Mouse (Mus musculus) hindbrain, embryonic 11.5 days (tissue): ENCODE measurements around the gene Gpat2. TPM values are rescaled to one million over a fixed set of nuclear protein-coding genes. Genes with fewer than 3 reads are reported as not detected.
A peak's percentile ranks its signal among the peaks of the same experiment; 100 is the strongest.

Experiments used
- ATAC-seq: fragments of 200-750 bp; cut with Nextera tagmentation; 2 replicates; pipeline ENCODE4 v1.8.0; 2017; ENCODE audit warnings: mild to moderate bottlenecking, moderate TSS enrichment, moderate library complexity; ENCODE audit not compliant: low FRiP score
- DNase-seq: peaks from one replicate; pipeline ENCODE4 v3.0.0-alpha.2; 2015; ENCODE audit warnings: low spot score
- H3K27ac ChIP-seq: fragments of 300-500 bp; sonication (generic); 2 replicates; pipeline ENCODE4 v1.5.1; 2014; ENCODE audit warnings: mild to moderate bottlenecking, low read depth, low read length
- H3K27me3 ChIP-seq: fragments of 300-500 bp; sonication (generic); 2 replicates; pipeline ENCODE4 v1.6.1; 2014; ENCODE audit warnings: mild to moderate bottlenecking, low read length, moderate library complexity, mixed read lengths; ENCODE audit not compliant: control insufficient read depth, insufficient read depth
- H3K36me3 ChIP-seq: fragments of 300-500 bp; sonication (generic); 2 replicates; pipeline ENCODE4 v1.6.1; 2014; ENCODE audit warnings: mild to moderate bottlenecking, low read length, moderate library complexity, mixed read lengths; ENCODE audit not compliant: control insufficient read depth, insufficient read depth
- H3K4me1 ChIP-seq: fragments of 300-500 bp; sonication (generic); replicated peaks from 2 replicates; pipeline ENCODE4 v1.6.1; 2014; ENCODE audit warnings: low read length, mixed read lengths; ENCODE audit not compliant: control insufficient read depth, insufficient read depth
- H3K4me2 ChIP-seq: fragments of 300-500 bp; sonication (generic); replicated peaks from 2 replicates; pipeline ENCODE4 v1.6.1; 2014; ENCODE audit warnings: mild to moderate bottlenecking, low read depth, low read length
- H3K4me3 ChIP-seq: fragments of 300-500 bp; sonication (generic); 2 replicates; pipeline ENCODE4 v1.5.1; 2014; ENCODE audit warnings: low read depth, low read length
- H3K9ac ChIP-seq: fragments of 300-500 bp; sonication (generic); 2 replicates; pipeline ENCODE4 v1.6.1; 2014; ENCODE audit warnings: low read depth, low read length
- H3K9me3 ChIP-seq: fragments of 300-500 bp; sonication (generic); 2 replicates; pipeline ENCODE4 v1.6.1; 2016; ENCODE audit warnings: low read length; ENCODE audit not compliant: control insufficient read depth
- WGBS: fragments of 180-500 bp; shearing (Covaris S2); extraction: QIAGEN DNeasy Blood & Tissue Kit; methylation state at CpG from one replicate; pipeline ENCODE4 v1.1.7; 2014; 5-methylcytosine and 5-hydroxymethylcytosine counted together
- polyA plus RNA-seq: library from polyadenylated mRNA; unstranded; fragments of >200 nt; fragmentation: Nextera tagmentation; extraction: Ambion mirVana; gene quantifications from 2 replicates; pipeline ENCODE4 v1.2.1, GENCODE M21; 2014

Gene Gpat2
- polyA plus RNA-seq, 1 experiment from 2014 or later: 0.32 TPM

GRCm38 (mm10) chr2:127433487-127434295 lies 8.7 kb downstream of the Gpat2 start:
- Histone ChIP-seq H3K9me3 (no peaks in the 10 kb centered on the region), H3K36me3 (no peaks in the 10 kb centered on the region), H3K27me3 (no peaks in the 10 kb centered on the region), H3K4me2 (no peak overlapping the region), H3K4me1 (no peaks in the 10 kb centered on the region), H3K4me3 (no peak overlapping the region), H3K9ac (no peak overlapping the region), H3K27ac (no peak overlapping the region)
- ATAC-seq: no peak
- 87% methylated on average over 9 of the region's 9 CpGs for WGBS
- no peak for DNase-seq

GRCm38 (mm10) chr2:127435135-127435534 lies 10.1 kb downstream of the Gpat2 start:
- ATAC-seq (no peak), DNase-seq (peak; percentile 64)
- no peaks in the 10 kb centered on the region for H3K36me3 ChIP-seq

GRCm38 (mm10) chr2:127435554-127435953 lies 10.6 kb downstream of the Gpat2 start:
- Histone ChIP-seq H3K9ac (no peak overlapping the region), H3K27me3 (no peaks in the 10 kb centered on the region), H3K4me1 (no peaks in the 10 kb centered on the region), H3K9me3 (no peaks in the 10 kb centered on the region), H3K36me3 (no peaks in the 10 kb centered on the region), H3K4me3 (no peak overlapping the region), H3K27ac (no peak overlapping the region), H3K4me2 (no peak overlapping the region)
- DNase-seq: no peak
- 95% methylated on average over 2 of the region's 2 CpGs for WGBS
- no peak for ATAC-seq

More at GRCm38 (mm10) chr2:127435135-127435534, 10.1 kb downstream of the Gpat2 start:
- H3K27ac ChIP-seq: no peak overlapping the region
- no peak overlapping the region for H3K4me2 ChIP-seq
- H3K27me3 ChIP-seq: no peaks in the 10 kb centered on the region
- H3K9ac ChIP-seq: no peak overlapping the region
- H3K4me3 ChIP-seq: no peak overlapping the region
- 31% methylated on average over 2 of the region's 2 CpGs for WGBS
- no peaks in the 10 kb centered on the region for H3K4me1 ChIP-seq
- H3K9me3 ChIP-seq: no peaks in the 10 kb centered on the region

- Histone ChIP-seq H3K4me3 (no peak overlapping the region), H3K27ac (no peak overlapping the region), H3K4me1 (no peaks in the 10 kb centered on the region), H3K9ac (no peak overlapping the region), H3K4me2 (no peak overlapping the region), H3K27me3 (no peaks in the 10 kb centered on the region), H3K9me3 (no peaks in the 10 kb centered on the region), H3K36me3 (no peaks in the 10 kb centered on the region)
- no peak for ATAC-seq
- WGBS: 91% methylated on average over 5 of the region's 5 CpGs
- no peak for DNase-seq
These were observed 12.7 kb downstream of the Gpat2 start for GRCm38 (mm10) chr2:127437697-127438096.

- no peaks in the 10 kb centered on the region for H3K27me3 ChIP-seq
- ATAC-seq (peak; percentile 92), DNase-seq (peak; percentile 92)
- peak within 1 kb of the TSS; percentile 77 for H3K4me2 ChIP-seq
- peaks cover 3% of the 10 kb centered on the region for H3K4me1 ChIP-seq
- no peak within 1 kb of the TSS for H3K27ac ChIP-seq
- peak within 1 kb of the TSS; percentile 70 for H3K9ac ChIP-seq
- no peaks in the 10 kb centered on the region for H3K36me3 ChIP-seq
- no peaks in the 10 kb centered on the region for H3K9me3 ChIP-seq
- H3K4me3 ChIP-seq: peak within 1 kb of the TSS; percentile 73
- 5% methylated on average over 37 of the region's 37 CpGs for WGBS
These were observed 19.2 kb downstream of the Gpat2 start, which contains the start of gene Fahd2a for GRCm38 (mm10) chr2:127444055-127444789. Fahd2a (minus strand) TSS chr2:127444565.

GRCm38 (mm10) chr2:127446847-127447246 lies 21.8 kb downstream of the Gpat2 start:
- Histone ChIP-seq H3K27ac (no peak overlapping the region), H3K4me1 (peaks cover 3% of the 10 kb centered on the region), H3K4me2 (no peak overlapping the region), H3K4me3 (no peak overlapping the region), H3K36me3 (no peaks in the 10 kb centered on the region), H3K27me3 (no peaks in the 10 kb centered on the region), H3K9ac (no peak overlapping the region), H3K9me3 (no peaks in the 10 kb centered on the region)
- no peak for DNase-seq
- WGBS: 61% methylated on average over 3 of the region's 3 CpGs
- no peak for ATAC-seq

GRCm38 (mm10) chr2:127449691-127450090 lies 24.7 kb downstream of the Gpat2 start:
- 47% methylated on average over 7 of the region's 7 CpGs for WGBS
- Histone ChIP-seq H3K4me3 (no peak overlapping the region), H3K27me3 (peaks cover 3% of the 10 kb centered on the region; the same call in 1 of the 2 replicates), H3K9ac (no peak overlapping the region), H3K36me3 (no peaks in the 10 kb centered on the region), H3K4me1 (no peaks in the 10 kb centered on the region), H3K9me3 (no peaks in the 10 kb centered on the region), H3K27ac (no peak overlapping the region), H3K4me2 (no peak overlapping the region)
- no peak for ATAC-seq
- DNase-seq: no peak

GRCm38 (mm10) chr2:127451748-127452147 lies 26.7 kb downstream of the Gpat2 start:
- ATAC-seq (no peak), DNase-seq (no peak)
- Histone ChIP-seq H3K27me3 (peaks cover 3% of the 10 kb centered on the region; the same call in 1 of the 2 replicates), H3K4me2 (no peak overlapping the region), H3K36me3 (no peaks in the 10 kb centered on the region), H3K27ac (no peak overlapping the region), H3K9me3 (no peaks in the 10 kb centered on the region), H3K4me3 (no peak overlapping the region), H3K4me1 (no peaks in the 10 kb centered on the region), H3K9ac (no peak overlapping the region)
- WGBS: 65% methylated on average over 6 of the region's 6 CpGs
